Mouse (Mus musculus) G1E (cell line): ENCODE data around the gene Fam19a2.

ENCODE experiments used
- CTCF ChIP-seq: IDR thresholded peaks from 2 replicates; pipeline ENCODE4 v1.5.1; 2012; ENCODE audit warnings: low read depth, low read length, inconsistent platforms, mixed read lengths
- POLR2AphosphoS5 ChIP-seq: IDR thresholded peaks from 2 replicates; pipeline ENCODE4 v1.6.1; 2012; ENCODE audit warnings: low read depth, low read length, inconsistent platforms; ENCODE audit not compliant: insufficient replicate concordance

DNA sequence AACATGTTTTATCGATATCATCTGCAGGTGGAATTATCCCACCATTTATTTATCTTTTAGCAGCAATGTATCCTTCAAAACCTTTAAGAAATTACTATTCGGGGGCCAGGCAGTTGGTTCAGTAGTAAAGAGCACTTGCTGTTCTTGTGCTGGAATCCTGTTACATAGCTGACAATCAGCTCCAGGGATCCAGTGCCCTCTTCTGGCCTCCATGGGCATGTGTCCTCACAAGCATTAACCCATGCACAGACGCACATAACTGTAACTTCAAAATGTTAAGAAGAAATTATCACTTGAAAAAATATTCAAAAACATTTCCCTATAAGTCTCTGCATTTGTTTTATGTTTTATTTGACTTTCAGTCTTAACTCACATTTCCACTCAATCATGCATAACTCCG lies 381.8 kb downstream of the Fam19a2 start:
- TF ChIP-seq CTCF (no peak), POLR2AphosphoS5 (no peak)
